Mouse (Mus musculus) layer of hippocampus, adult 2 months (tissue): ENCODE measurements around the gene Gm8906. TPM values are rescaled to one million over a fixed set of nuclear protein-coding genes. Genes with fewer than 3 reads are reported as not detected.
"Not testable (repeated sequence)": the region's sequence is repeated elsewhere in the genome, so short reads cannot be mapped to it uniquely, and the experiment has no call there.

Experiments used
- DNase-seq, 2 experiments: peaks; one replicate each; pipeline ENCODE4 v3.0.0; 2022; ENCODE audit warnings: low spot score in 2 of 2
- H3K27ac ChIP-seq: fragments of 200-600 bp; 2 replicates; pipeline ENCODE4 v1.8.1; 2022
- H3K4me3 ChIP-seq: fragments of 200-600 bp; 2 replicates; pipeline ENCODE4 v1.8.1; 2022; ENCODE audit warnings: mild to moderate bottlenecking
- long read RNA-seq, 2 experiments: library from polyadenylated mRNA; stranded (forward); transcript quantifications; one replicate each; pipeline ENCODE4 v2.0.0; 2021; ENCODE audit warnings: borderline mapping rate in 2 of 2
- total RNA-seq, 2 experiments: library from RNA; stranded (reverse); gene quantifications; 2 replicates each; pipeline ENCODE4 v1.2.3; 2021

Gene Gm8906
- not detected for total RNA-seq
- long read RNA-seq, experiment 1: 0 reads
- long read RNA-seq, experiment 2: 0 reads

DNA sequence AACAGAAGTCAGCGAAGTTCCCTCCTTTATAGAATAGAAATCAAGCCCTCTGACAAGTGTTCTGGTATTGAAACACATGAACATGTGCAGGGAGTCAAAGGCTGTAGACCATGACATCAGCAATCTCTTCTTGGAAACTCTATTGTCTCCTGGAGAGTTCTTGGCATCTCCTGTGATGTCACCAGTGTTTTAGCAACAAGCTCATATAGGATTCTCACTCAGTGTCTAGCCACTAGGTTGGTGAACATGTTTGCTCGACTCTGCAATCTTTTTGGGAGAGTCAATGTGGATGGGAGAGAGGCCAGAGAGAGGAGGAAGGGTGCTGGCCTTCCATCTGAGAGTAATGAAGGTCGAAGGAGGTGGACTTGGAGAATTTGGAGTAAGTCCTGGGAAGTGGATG is at the start of gene Gm8906:
TSS of gene Gm8906 (plus strand) at position 301 of the 400 bp plus-strand sequence.
- not testable (repeated sequence) for H3K4me3 ChIP-seq, DNase-seq, H3K27ac ChIP-seq

Other genes with a start within 250 kb of the Gm8906 start
- gene Gm8890, start 246.7 kb upstream of the Gm8906 start, total RNA-seq: not detected
- gene Speer1, start 161.2 kb upstream of the Gm8906 start, total RNA-seq: not detected
- gene Gm8897, start 86.3 kb upstream of the Gm8906 start, total RNA-seq: not detected
- gene Gm6460, start 92.2 kb downstream of the Gm8906 start, total RNA-seq: not detected
- gene Gm8922, start 179.3 kb downstream of the Gm8906 start, total RNA-seq: not detected